Mouse (Mus musculus) gastrocnemius, adult 18-20 months (tissue): ENCODE measurements around the gene Bcl10. TPM values are rescaled to one million over a fixed set of nuclear protein-coding genes. Genes with fewer than 3 reads are reported as not detected.
"Not testable (repeated sequence)": the region's sequence is repeated elsewhere in the genome, so short reads cannot be mapped to it uniquely, and the experiment has no call there.

Source experiments
- DNase-seq: peaks from one replicate; pipeline ENCODE4 v3.0.0; 2021; ENCODE audit warnings: low spot score
- long read RNA-seq, 2 experiments: library from polyadenylated mRNA; stranded (forward); transcript quantifications; one replicate each; pipeline ENCODE4 v2.0.0; 2021
- total RNA-seq, 2 experiments: library from RNA; stranded (reverse); gene quantifications; 2 replicates each; pipeline ENCODE4 v1.2.3; 2021

Gene Bcl10
- total RNA-seq, result 1 to 10 TPM; 9.4 to 9.7 TPM
- long read RNA-seq, experiment 1, transcript Bcl10-201 (3 exons, 1,949 nt), result major isoform, 23 of 25 reads
- long read RNA-seq, experiment 1, partial matches to known transcripts, result 0 of 25 reads
- long read RNA-seq, experiment 1, other reads (novel, unspliced or antisense), result 2 of 25 reads
- long read RNA-seq, experiment 2, transcript Bcl10-201 (3 exons, 1,949 nt), result major isoform, 21 of 22 reads
- long read RNA-seq, experiment 2, partial matches to known transcripts, result 0 of 22 reads
- long read RNA-seq, experiment 2, other reads (novel, unspliced or antisense), result 1 of 22 reads

DNA sequence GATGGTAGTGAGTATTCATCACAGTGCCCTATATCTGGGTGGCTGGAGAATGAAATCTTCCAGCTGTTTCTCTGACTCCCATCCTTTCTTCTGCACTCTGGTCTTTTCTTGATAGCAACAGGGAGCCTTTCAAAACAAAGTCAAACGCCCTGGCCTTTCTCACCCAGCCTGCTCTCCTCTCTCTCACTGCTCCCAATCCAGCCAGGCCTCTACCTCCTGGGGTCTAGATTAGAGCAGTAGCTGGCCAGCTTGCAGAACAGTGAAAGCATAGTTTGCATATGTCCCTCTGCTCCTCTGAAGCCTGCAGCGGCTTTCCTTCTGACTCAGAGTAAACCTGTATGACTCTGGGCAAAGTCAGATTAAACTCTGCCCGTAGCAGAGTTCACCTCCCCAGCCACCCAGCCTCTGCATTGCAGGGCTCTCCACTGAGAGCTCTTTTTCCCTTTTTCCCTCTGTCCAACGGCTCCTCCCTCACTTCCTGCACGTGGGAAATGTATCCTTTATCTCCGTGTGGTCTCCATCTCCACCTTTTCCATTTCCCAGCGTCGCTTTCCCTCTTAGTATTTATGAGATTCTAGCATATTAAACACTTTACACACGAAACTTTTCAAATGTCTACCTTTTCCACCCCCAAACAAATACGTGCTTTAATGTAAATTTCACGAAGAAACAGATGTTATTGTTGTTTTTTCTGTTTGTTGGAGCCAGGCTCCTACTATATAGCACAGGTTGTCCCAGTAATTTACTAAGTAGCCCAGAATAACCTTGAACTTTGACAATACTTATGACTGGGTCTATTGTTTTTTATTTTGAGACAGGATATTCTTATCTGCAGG lies at the start of gene Bcl10:
Bcl10 (plus strand) TSS at position 786 of the 836 bp plus-strand sequence.
- DNase-seq, result no peak

GRCm38 (mm10) chr3:145873271-145873670 lies 49.3 kb upstream of the Bcl10 start:
- DNase-seq, result no peak

- peak; percentile 86 for DNase-seq
Observed at GRCm38 (mm10) chr3:145874126-145874525, 48.5 kb upstream of the Bcl10 start.

DNA sequence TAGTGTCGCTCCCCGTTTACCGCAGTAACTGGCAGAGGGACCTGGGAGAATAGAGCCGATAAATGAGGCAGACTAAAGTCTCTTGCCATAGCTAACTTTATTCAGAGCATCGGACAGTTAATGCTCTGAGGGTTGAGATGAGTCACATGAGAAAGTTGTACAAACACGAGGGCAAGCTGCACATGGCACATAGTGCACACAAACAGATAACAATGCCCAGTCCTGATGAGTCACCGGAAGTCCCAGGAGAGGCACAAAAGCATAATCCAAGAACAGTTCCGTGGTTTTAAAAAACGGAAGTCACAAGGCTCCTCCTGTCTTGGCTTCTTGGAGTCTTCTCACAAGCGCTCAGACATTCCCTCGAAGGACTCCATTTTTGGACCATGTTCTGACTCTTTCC lies 46.5 kb upstream of the Bcl10 start:
- no peak for DNase-seq

DNA sequence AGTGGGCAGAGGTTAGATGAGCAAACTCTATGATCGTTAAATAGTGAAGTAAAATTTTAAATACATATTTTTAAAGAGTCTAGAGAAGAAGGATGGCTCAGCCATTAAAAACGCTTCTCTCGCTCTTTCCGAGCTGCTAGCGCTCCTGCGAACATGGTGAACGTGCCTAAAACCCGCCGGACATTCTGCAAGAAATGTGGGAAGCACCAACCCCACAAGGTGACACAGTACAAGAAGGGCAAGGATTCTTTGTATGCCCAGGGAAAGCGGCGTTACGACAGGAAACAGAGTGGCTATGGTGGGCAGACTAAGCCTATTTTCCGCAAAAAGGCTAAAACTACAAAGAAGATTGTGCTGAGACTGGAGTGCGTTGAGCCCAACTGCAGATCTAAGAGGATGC lies 43.7 kb upstream of the Bcl10 start:
- DNase-seq, result not testable (repeated sequence)

DNA sequence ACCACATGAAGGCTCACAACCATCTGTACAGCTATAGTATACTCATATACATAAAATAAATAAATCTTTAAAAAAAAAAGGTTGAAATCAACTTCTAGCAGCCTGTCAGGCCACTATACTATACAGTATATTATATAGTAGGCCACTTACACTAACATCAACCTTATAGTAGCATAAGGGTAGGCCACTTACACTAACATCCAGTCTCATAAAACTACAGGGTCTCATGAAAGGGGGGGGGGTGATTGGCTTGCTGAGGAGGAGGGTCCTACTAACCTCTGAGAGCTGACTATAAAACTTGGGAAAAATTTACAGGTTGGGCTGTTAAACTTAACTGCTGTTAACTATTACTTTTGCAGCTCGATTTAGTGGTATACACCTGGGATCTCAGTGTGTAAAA lies 42.3 kb upstream of the Bcl10 start:
- no peak for DNase-seq

- no peak for DNase-seq
Observed at GRCm38 (mm10) chr3:145882076-145882874, 40.3 kb upstream of the Bcl10 start.

GRCm38 (mm10) chr3:145883233-145883632 lies 39.4 kb upstream of the Bcl10 start:
- DNase-seq, result no peak

- no peak for DNase-seq
Observed at GRCm38 (mm10) chr3:145885376-145885775, 37.2 kb upstream of the Bcl10 start.

DNA sequence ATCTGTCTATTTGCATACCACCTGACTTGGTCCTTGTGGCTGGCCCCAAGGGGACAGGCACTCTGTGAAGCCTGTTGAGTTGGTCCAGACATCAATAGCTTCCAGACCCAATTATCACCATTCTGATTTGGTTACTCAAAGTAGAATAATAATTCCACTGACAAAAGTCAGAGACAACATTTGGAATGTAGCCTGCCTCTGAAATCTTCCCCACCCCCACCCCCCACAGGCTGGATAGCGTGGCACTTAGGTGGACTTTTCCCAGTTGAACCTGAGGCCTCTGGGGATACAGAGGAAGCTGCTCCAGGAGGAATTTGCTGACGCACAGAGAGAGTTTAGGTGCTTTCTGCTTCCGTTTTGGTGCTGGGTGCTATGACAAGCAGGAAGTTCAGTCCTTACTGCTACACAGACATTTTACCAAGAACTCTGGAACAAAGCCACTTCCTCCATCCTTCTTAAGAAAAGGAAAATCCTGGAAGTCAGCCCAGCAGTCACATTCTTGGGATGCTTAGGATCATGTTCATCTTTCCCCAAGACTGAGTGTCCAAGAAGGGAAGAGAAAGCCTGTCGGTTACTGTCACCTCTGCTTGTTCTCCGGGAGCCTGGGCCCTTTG lies 36.6 kb upstream of the Bcl10 start:
- peak; percentile 36 for DNase-seq

DNA sequence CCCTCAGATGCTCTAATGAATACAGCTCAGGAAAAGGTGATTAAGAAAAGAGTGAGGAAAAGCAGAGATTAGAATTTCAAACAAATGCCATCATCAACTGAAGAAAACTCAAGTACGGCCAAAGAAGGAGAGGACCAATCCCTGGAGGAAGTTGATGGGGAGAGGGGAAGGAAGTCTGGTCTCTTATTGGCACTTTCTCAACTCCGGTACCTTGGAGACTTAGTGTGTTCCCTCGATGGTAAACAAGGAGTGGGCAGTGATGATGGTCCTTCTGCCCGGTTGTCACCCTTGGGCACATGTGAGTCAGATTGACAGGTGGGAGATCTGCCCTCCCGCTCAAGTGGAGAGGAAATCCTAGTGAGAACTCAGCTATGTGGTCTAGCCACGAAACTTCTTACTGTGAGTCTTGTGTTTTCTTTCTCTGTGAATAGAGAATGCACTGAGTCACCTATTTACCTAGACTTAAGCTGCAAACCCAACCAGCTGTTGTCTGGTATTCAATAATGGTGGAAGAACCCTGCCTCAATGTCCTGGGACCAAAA lies 35.1 kb upstream of the Bcl10 start:
- no peak for DNase-seq

- no peak for DNase-seq
Observed at GRCm38 (mm10) chr3:145890346-145891132, 32.1 kb upstream of the Bcl10 start.

DNA sequence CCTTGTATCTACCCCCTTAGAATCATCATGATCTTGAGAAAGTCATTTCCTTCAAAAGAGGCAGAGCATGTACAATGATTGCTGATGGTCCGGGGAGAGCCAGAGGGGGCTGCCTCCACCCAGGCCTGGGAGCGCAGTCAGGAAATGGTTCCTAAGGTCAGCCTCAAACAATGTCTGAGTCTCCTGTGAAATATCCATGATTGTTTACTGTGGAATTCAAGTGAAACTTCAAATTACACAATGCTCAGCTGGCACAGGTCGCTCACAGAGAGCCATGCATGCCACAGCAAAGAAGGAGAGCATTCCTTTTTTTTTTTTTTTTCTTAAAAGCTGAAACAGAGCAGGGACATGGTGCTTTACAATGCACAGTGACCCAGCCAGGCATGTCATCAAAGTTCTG lies 30.2 kb upstream of the Bcl10 start:
- DNase-seq, result no peak

DNA sequence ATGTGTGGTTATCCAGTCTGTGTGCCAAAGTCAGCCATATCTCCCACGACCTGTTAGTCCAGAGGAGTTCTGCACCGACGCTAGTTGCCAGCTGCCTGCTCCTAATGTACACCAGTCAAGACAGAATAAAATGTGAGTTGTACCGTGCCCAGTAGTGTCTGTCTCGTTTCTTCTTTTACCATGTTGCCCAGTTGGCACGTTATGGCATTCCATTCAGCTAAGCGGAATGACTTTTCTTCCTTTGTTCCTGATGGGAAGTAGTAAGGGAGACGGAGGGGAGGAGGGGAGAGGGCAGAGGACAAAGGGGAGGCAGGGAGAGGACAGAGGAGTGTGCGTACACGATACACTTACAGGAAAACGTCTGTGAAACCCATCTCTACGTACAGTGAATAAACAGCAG lies 28.5 kb upstream of the Bcl10 start:
- no peak for DNase-seq

DNA sequence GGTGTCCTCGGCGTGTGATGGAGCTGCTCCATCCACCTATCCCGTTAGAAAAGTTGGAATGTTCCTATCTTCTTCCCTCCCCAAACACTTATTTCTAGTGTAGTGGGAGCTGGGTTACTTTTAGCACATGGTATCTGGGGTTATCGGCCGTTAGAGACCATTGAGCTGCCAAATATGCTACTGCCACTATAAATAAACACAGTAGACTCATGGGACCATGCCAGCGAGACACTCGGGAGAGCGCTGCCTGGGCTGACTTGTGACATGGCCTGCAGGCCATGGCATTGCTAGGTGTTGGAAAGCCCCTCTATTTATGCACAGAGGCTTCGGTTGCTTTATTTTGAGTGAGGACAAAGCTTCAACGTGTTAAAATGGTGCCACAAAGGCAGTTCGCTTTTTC lies 24.9 kb upstream of the Bcl10 start:
- peak; percentile 84 for DNase-seq

DNA sequence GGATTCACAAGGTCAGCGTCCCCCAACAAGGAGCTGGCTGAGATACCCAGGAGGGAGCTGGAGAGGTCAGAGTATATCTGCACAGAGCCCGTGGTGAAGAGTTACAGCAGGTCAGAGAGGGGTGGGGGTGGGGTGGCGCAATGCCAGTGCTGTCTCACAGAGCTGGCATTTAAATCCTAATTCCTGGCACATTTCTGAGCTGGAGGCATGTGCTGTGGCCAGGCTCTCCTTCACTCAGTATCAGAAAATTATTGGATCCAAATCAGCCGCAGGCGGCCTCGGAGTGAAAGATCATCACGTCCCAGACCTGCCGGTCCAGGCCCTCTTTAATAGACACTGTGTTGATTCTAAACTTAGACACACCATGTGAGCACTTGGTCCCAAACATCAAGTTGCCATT lies 22.8 kb upstream of the Bcl10 start:
- peak; percentile 75 for DNase-seq

GRCm38 (mm10) chr3:145903530-145903929 lies 19.1 kb upstream of the Bcl10 start:
- no peak for DNase-seq

DNA sequence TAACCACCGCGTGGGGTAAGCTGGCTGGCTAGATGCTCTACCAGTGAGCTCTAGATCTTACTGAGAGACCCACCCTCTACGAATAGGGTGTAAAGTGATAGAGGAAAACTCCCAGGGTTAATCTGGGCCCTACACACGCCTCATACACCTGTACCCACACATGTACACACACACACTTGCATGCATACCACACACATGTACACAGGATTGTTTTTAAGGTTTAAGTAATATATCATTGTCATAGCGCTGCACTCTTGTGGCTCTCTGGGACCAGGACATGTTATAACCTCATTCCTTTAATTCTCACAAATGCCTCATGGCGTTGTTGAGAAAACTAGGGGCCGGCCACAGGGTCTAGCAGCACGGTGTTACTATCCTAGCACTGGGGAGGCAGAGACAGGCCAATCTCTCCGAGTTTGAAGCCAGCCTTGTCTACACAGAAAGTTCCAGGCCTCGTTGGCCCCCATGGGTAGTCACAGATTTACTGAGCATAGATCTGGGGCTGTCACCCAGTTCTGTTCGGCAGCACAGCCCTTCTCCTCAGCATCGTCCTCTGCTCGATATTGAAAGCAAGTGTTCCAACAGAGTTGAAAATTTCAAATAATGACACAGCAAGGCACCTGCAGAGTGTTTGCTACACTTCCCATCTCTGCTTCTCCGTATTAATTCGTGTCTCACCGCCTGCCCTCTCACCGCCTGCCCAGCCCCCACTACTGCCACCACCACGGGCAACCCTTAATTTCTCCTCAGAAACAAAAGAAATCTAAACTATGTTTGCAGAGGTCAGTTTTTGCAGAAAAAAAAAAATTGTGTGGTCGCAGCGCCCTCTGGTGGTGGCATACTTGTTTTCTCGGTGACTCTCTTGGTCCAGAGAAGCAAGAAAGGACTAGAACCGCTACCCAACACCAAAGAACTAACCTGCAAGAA lies 17.5 kb upstream of the Bcl10 start:
- peak; percentile 54 for DNase-seq

DNA sequence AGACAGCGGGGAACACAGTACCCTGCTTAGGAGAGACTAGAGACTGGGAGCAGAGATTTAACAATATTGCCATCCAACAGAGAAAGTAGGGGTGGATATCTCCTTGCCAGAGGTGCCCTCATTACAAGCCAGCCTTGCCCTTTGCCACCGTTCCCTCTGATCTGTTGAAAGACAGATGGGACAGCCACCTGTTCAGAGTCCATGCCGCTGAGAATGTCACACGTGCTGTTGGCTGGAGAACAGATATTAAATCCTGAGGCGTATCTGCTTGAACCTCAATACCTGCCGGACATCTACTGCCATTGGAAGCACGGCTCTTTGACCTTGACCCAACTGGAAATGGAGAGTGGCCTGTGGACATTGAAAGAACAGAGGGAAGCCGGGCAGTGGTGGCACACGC lies 16.0 kb upstream of the Bcl10 start:
- no peak for DNase-seq
